Mouse (Mus musculus) G1E-ER4 (cell line): ENCODE results near the gene Cdadc1. TPM values are rescaled to one million over a fixed set of nuclear protein-coding genes. Genes with fewer than 3 reads are reported as not detected.

ENCODE experiments used
- GATA1 ChIP-seq: IDR thresholded peaks from one replicate; pipeline ENCODE4 v1.8.0; 2012; ENCODE audit warnings: low read length, inconsistent platforms
- polyA plus RNA-seq: library from polyadenylated mRNA; stranded (reverse); fragments of >175 nt; gene quantifications from 2 replicates; pipeline ENCODE4 v1.2.3, GENCODE M21; 2012

The Cdadc1 gene
- polyA plus RNA-seq, 1 experiment = 37.6 TPM

DNA sequence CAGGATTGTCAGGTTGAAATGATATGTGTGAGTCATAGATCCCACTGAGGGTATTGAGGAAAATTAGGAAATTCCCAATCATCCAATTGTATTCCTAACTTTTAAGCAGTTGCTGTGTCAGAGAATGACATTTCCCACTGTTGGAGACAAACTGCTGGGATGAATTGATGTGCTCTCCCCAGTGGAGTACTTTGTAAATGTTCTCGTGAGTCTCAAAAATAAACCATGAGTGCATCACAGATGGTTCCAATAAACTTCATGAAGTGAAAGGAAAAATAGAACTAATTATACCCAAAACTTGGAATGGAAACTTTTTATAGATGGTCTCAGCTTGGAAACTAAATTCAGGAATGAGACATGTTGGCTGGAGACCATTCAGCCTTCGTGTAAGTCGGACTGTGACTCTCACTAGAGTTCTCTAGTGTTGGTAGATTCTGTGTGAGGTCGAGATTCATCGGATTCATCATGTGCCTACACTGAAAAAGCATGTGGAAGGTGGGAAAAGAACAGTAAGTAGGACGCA is 83.8 kb downstream of the Cdadc1 start:
- TF ChIP-seq GATA1 = no peak

Other genes with a start within 250 kb of the Cdadc1 start
- not detected in 2 replicates for gene Phf11d, start 232.5 kb downstream of the Cdadc1 start, polyA plus RNA-seq
- not detected in 2 replicates for gene Phf11c, start 202.6 kb downstream of the Cdadc1 start, polyA plus RNA-seq
- gene Setdb2, start 157.1 kb downstream of the Cdadc1 start, polyA plus RNA-seq = 8.2 and 11.1 TPM in 2 replicates
- gene Cab39l, start 157.0 kb downstream of the Cdadc1 start, polyA plus RNA-seq = 1.2 and 1.8 TPM in 2 replicates
- gene Shisa2, start 27.3 kb upstream of the Cdadc1 start, polyA plus RNA-seq = not detected in 2 replicates